10 mouse cellular contexts compared by ENCODE assay signal in genomic region chr2:127518273-127518672, GRCm38 (mm10). TPM values are rescaled to one million over a fixed set of nuclear protein-coding genes. Genes with fewer than 3 reads are reported as not detected.
DNase-seq lines count a peak whose midpoint lies in the region; ATAC-seq and TF ChIP-seq lines count a peak whose summit lies in the region.
"Had no signal": no experiment of that assay in that cellular context is flagged by ENCODE, and none has a peak within 500 bp of the region (broad histone marks: within the 10 kb centered on the region; RNA-seq: fewer than 3 reads in every experiment).

No protein-coding gene starts in this region.

- 0 out of 2 replicates have a peak overlapping the region, but pooled peaks have one; percentile 8 for H3K9ac ChIP-seq in hindbrain, embryonic 13.5 days
- no peak overlapping the region for H3K9ac ChIP-seq in hindbrain, embryonic 14.5 days
- peak overlapping the region; percentile 27; the same call in 1 of the 2 replicates for H3K9ac ChIP-seq in forebrain, embryonic 13.5 days
- H3K9ac ChIP-seq: embryonic facial prominence, embryonic 13.5 days; kidney, embryonic 15.5 days; liver, embryonic 14.5 days had no signal

- no peaks in the 10 kb centered on the region for H3K36me3 ChIP-seq in hindbrain, embryonic 13.5 days
- H3K36me3 ChIP-seq in hindbrain, embryonic 14.5 days (replicated peaks; ENCODE audit: control insufficient read depth, insufficient read depth): no peaks in the 10 kb centered on the region
- H3K36me3 ChIP-seq in C2C12 (ENCODE audit: control insufficient read depth, insufficient read depth): no peaks in the 10 kb centered on the region
- H3K36me3 ChIP-seq in forebrain, embryonic 13.5 days (ENCODE audit: poor library complexity, severe bottlenecking): no peaks in the 10 kb centered on the region
- H3K36me3 ChIP-seq: embryonic facial prominence, embryonic 13.5 days; kidney, embryonic 15.5 days had no signal

- H3K27me3 ChIP-seq in hindbrain, embryonic 13.5 days: no peaks in the 10 kb centered on the region
- H3K27me3 ChIP-seq in hindbrain, embryonic 14.5 days (ENCODE audit: control insufficient read depth, insufficient read depth, low read length): no peaks in the 10 kb centered on the region
- H3K27me3 ChIP-seq in C2C12 (ENCODE audit: control insufficient read depth, insufficient read depth, insufficient read length): peaks cover 66% of the 10 kb centered on the region
- H3K27me3 ChIP-seq in forebrain, embryonic 13.5 days: no peaks in the 10 kb centered on the region

- no peak for ATAC-seq in hindbrain, embryonic 13.5 days (ENCODE audit: low FRiP score)
- no peak for ATAC-seq in hindbrain, embryonic 14.5 days (ENCODE audit: low FRiP score)
- no peak for ATAC-seq in forebrain, embryonic 13.5 days

- H3K4me1 ChIP-seq in hindbrain, embryonic 13.5 days (replicated peaks): peaks cover 61% of the 10 kb centered on the region
- H3K4me1 ChIP-seq in hindbrain, embryonic 14.5 days (replicated peaks; ENCODE audit: control insufficient read depth, insufficient read depth, low read length): peaks cover 34% of the 10 kb centered on the region
- H3K4me1 ChIP-seq in forebrain, embryonic 13.5 days: peaks cover 61% of the 10 kb centered on the region
- H3K4me1 ChIP-seq in olfactory bulb, adult 2 months (ENCODE audit: control insufficient read depth, insufficient read depth, low read length): peaks cover 41% of the 10 kb centered on the region

- H3K79me2 ChIP-seq in C2C12 (ENCODE audit: control insufficient read depth, insufficient read depth): no peaks in the 10 kb centered on the region

- H3ac ChIP-seq in C2C12 (ENCODE audit: control insufficient read depth, insufficient read length, low read depth): no peak overlapping the region

- no peaks in the 10 kb centered on the region for H3K9me3 ChIP-seq in hindbrain, embryonic 13.5 days
- H3K9me3 ChIP-seq in hindbrain, embryonic 14.5 days (ENCODE audit: control insufficient read depth, low read length): no peaks in the 10 kb centered on the region
- no peaks in the 10 kb centered on the region for H3K9me3 ChIP-seq in forebrain, embryonic 13.5 days (replicated peaks)
- H3K9me3 ChIP-seq: embryonic facial prominence, embryonic 13.5 days; kidney, embryonic 15.5 days had no signal

- H3K4me3 ChIP-seq in hindbrain, embryonic 13.5 days: no peak overlapping the region
- no peak overlapping the region for H3K4me3 ChIP-seq in hindbrain, embryonic 14.5 days (replicated peaks; ENCODE audit: low read length)
- H3K4me3 ChIP-seq in C2C12 (ENCODE audit: insufficient read depth, poor library complexity, severe bottlenecking): no peak overlapping the region
- no peak overlapping the region for H3K4me3 ChIP-seq in forebrain, embryonic 13.5 days
- no peak overlapping the region for H3K4me3 ChIP-seq in olfactory bulb, adult 2 months (ENCODE audit: insufficient read depth, low read depth, low read length)
- H3K4me3 ChIP-seq: embryonic facial prominence, embryonic 13.5 days; kidney, embryonic 15.5 days had no signal

- no peaks in the 10 kb centered on the region for H3K79me3 ChIP-seq in C2C12 (ENCODE audit: low read depth)

- DNase-seq in hindbrain, embryonic 14.5 days (ENCODE audit: low spot score): no peak
- DNase-seq in spleen, adult 12 weeks (ENCODE audit: low spot score): no peak
- DNase-seq in spleen, postnatal 10 days (ENCODE audit: low spot score in 2 of 2): no peak

- TF ChIP-seq CTCF in C2C12 (IDR thresholded peaks at IDR 0.05; ENCODE audit: control insufficient read depth, insufficient read depth, insufficient read length): no peak
- no peak for TF ChIP-seq CTCF in olfactory bulb, adult 2 months (IDR thresholded peaks at IDR 0.05; ENCODE audit: insufficient read depth, low read depth, low read length)

- H3K4me2 ChIP-seq in hindbrain, embryonic 13.5 days: no peak overlapping the region
- H3K4me2 ChIP-seq in hindbrain, embryonic 14.5 days (replicated peaks): no peak overlapping the region
- H3K4me2 ChIP-seq in forebrain, embryonic 13.5 days: peak overlapping the region; percentile 5; the same call in 1 of the 2 replicates
- H3K4me2 ChIP-seq: embryonic facial prominence, embryonic 13.5 days; kidney, embryonic 15.5 days had no signal

- H3K27ac ChIP-seq in hindbrain, embryonic 13.5 days: no peak overlapping the region
- H3K27ac ChIP-seq in hindbrain, embryonic 14.5 days: no peak overlapping the region
- no peak overlapping the region for H3K27ac ChIP-seq in forebrain, embryonic 13.5 days
- H3K27ac ChIP-seq in olfactory bulb, adult 2 months (ENCODE audit: insufficient read depth, low read depth, low read length): 0 out of 2 replicates have a peak overlapping the region, but pooled peaks have one; percentile 23
- H3K27ac ChIP-seq: embryonic facial prominence, embryonic 13.5 days; kidney, embryonic 15.5 days; liver, embryonic 14.5 days had no signal

- TF ChIP-seq POLR2A in olfactory bulb, adult 2 months (IDR thresholded peaks at IDR 0.05; ENCODE audit: insufficient read depth, low read depth, low read length): no peak

- 42% methylated on average over 3 of the region's 3 CpGs for WGBS in hindbrain, embryonic 13.5 days
- 31% methylated on average over 3 of the region's 3 CpGs for WGBS in hindbrain, embryonic 14.5 days
- 69% methylated on average over 3 of the region's 3 CpGs for WGBS in forebrain, embryonic 13.5 days
- WGBS in olfactory bulb, adult 2 months: 22% methylated on average over 3 of the region's 3 CpGs

TF ChIP-seq in C2C12, 6 proteins besides CTCF, POLR2A, EP300 and RAD21:
- TF ChIP-seq MAX (IDR thresholded peaks at IDR 0.05) (no peak), USF1 (IDR thresholded peaks at IDR 0.05; ENCODE audit: low read depth) (no peak), CEBPB (IDR thresholded peaks at IDR 0.05; ENCODE audit: low read depth) (no peak), MYOG (IDR thresholded peaks at IDR 0.05; ENCODE audit: control insufficient read depth, extremely low read depth, insufficient read length) (no peak), FOSL1 (IDR thresholded peaks at IDR 0.05; ENCODE audit: insufficient read depth, low read length, poor library complexity, severe bottlenecking) (no peak), MYOD1 (IDR thresholded peaks at IDR 0.05; ENCODE audit: control insufficient read depth, insufficient read length, low read depth) (peak; percentile 86)

RNA-seq across cellular contexts. Expression of gene Kcnip3, which starts 3.6 kb away (rescaled TPM):
- polyA plus RNA-seq in hindbrain, embryonic 13.5 days (2015; fragmentation: Nextera tagmentation; extraction: Ambion mirVana): 3.6 and 4.8 TPM in 2 replicates
- polyA plus RNA-seq in hindbrain, embryonic 14.5 days (2014; fragmentation: Nextera tagmentation; extraction: Ambion mirVana): 14.2 and 19.0 TPM in 2 replicates
- 0.33 TPM for polyA plus RNA-seq in C2C12 (2012; fragmentation: generic; extraction: Trizol)
- polyA plus RNA-seq in forebrain, embryonic 13.5 days (2015; fragmentation: Nextera tagmentation; extraction: Ambion mirVana): 5.2 and 6.3 TPM in 2 replicates
- not detected in 2 replicates for polyA plus RNA-seq in olfactory bulb, adult 2 months (2012; ENCODE audit: insufficient read depth, insufficient read length, low replicate concordance, missing spikeins)

RNA-seq across cellular contexts. Expression of gene Prom2, which starts 23.0 kb away (rescaled TPM):
- polyA plus RNA-seq in hindbrain, embryonic 13.5 days (2015; fragmentation: Nextera tagmentation; extraction: Ambion mirVana): 0.10 TPM in 1 of 2 replicates, not detected in the other
- polyA plus RNA-seq in hindbrain, embryonic 14.5 days (2014; fragmentation: Nextera tagmentation; extraction: Ambion mirVana): 0.04 TPM in 1 of 2 replicates, not detected in the other
- not detected for polyA plus RNA-seq in C2C12 (2012; fragmentation: generic; extraction: Trizol)
- not detected in 2 replicates for polyA plus RNA-seq in forebrain, embryonic 13.5 days (2015; fragmentation: Nextera tagmentation; extraction: Ambion mirVana)
- polyA plus RNA-seq in olfactory bulb, adult 2 months (2012; ENCODE audit: insufficient read depth, insufficient read length, low replicate concordance, missing spikeins): not detected in 2 replicates
- polyA plus RNA-seq: liver, embryonic 14.5 days had no signal
